Mouse (Mus musculus) erythroblast, embryonic 14.5 days (primary cell): ENCODE measurements around the gene St13.

ENCODE experiments used
- GATA1 ChIP-seq: IDR thresholded peaks from 2 replicates; pipeline ENCODE4 v1.6.1; 2012; ENCODE audit warnings: low read length, inconsistent platforms, mixed read lengths
- TAL1 ChIP-seq: IDR thresholded peaks from 3 replicates; pipeline ENCODE4 v1.6.1; 2012; ENCODE audit warnings: low read length, inconsistent platforms, mixed read lengths

- TF ChIP-seq TAL1, result no peak
- 0 out of 2 replicates have a peak, but pooled peaks have one; percentile 4 for TF ChIP-seq GATA1
Observed at GRCm38 (mm10) chr15:81405008-81405407, 5.1 kb upstream of the St13 start.
